Mouse (Mus musculus): ENCODE data around the gene Muc3.

DNA sequence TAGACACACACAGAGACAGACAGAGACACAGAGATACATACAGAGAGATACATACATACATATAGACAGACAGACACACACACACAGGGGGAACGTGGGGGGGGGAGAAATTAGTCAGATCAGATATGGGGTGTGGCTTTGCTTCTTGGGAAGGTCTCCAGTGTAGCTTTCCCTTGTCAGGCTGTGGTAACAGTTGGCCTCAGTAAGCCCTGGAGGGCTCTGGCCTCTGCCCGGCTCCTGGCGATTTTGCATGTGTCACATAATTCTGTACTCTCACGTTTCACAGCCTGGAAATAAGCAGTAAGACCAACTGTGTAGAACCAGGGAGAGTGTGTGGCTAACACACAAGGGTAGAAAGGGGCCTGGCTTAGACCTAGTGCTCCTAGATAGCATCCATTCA is 48.5 kb downstream of the Muc3 start:
- TF ChIP-seq CTCF (IDR thresholded peaks at IDR 0.05; ENCODE audit: low read depth) (no peak), EP300 (optimal IDR thresholded peaks at IDR 0.05) (no peak)

Measured in stomach, postnatal 0 days (tissue).